Mouse (Mus musculus): Measurements from ENCODE around the gene Klhl40. TPM values are rescaled to one million over a fixed set of nuclear protein-coding genes. Genes with fewer than 3 reads are reported as not detected.
A peak's percentile ranks its signal among the peaks of the same experiment; 100 is the strongest.

The Klhl40 gene
- polyA plus RNA-seq (2015; fragmentation: Nextera tagmentation; extraction: Ambion mirVana), result 0.13 and 0.49 TPM in 2 replicates

- 21% methylated on average over 30 of the region's 30 CpGs for WGBS
- no peaks in the 10 kb centered on the region for H3K36me3 ChIP-seq (ENCODE audit: poor library complexity, severe bottlenecking)
- H3K4me2 ChIP-seq, result peak within 1 kb of the TSS; percentile 64
- peaks cover 48% of the 10 kb centered on the region for H3K27me3 ChIP-seq
- H3K27ac ChIP-seq, result no peak within 1 kb of the TSS
- H3K4me1 ChIP-seq, result peaks cover 12% of the 10 kb centered on the region
- H3K9me3 ChIP-seq (replicated peaks), result no peaks in the 10 kb centered on the region
- peak within 1 kb of the TSS; percentile 37 for H3K4me3 ChIP-seq
- ATAC-seq, result peak; percentile 68
- H3K9ac ChIP-seq, result peak within 1 kb of the TSS; percentile 45
These were observed at the start of gene Klhl40 for GRCm38 (mm10) chr9:121777484-121778065. Gene Klhl40, plus strand, starts transcription at chr9:121777607.

- Histone ChIP-seq H3K4me3 (no peak overlapping the region), H3K4me1 (no peaks in the 10 kb centered on the region), H3K9ac (no peak overlapping the region), H3K9me3 (replicated peaks) (no peaks in the 10 kb centered on the region), H3K4me2 (no peak overlapping the region), H3K36me3 (ENCODE audit: poor library complexity, severe bottlenecking) (peaks cover 52% of the 10 kb centered on the region), H3K27ac (no peak overlapping the region), H3K27me3 (no peaks in the 10 kb centered on the region)
- 92% methylated on average over 6 of the region's 6 CpGs for WGBS
- no peak for ATAC-seq
These were observed 36.9 kb upstream of the Klhl40 start for GRCm38 (mm10) chr9:121740490-121740889.

- no peak overlapping the region; the same call in 1 of the 2 replicates for H3K27ac ChIP-seq
- no peak for ATAC-seq
- no peaks in the 10 kb centered on the region for H3K4me1 ChIP-seq
- H3K9me3 ChIP-seq (replicated peaks), result no peaks in the 10 kb centered on the region
- H3K4me2 ChIP-seq, result no peak overlapping the region
- 93% methylated on average over 3 of the region's 3 CpGs for WGBS
- no peaks in the 10 kb centered on the region for H3K27me3 ChIP-seq
- no peak overlapping the region for H3K4me3 ChIP-seq
- peaks cover 57% of the 10 kb centered on the region for H3K36me3 ChIP-seq (ENCODE audit: poor library complexity, severe bottlenecking)
- no peak overlapping the region for H3K9ac ChIP-seq
These were observed 36.2 kb upstream of the Klhl40 start for GRCm38 (mm10) chr9:121741168-121741567.

- Histone ChIP-seq H3K4me2 (no peak overlapping the region), H3K4me1 (no peaks in the 10 kb centered on the region), H3K9ac (no peak overlapping the region; the same call in 1 of the 2 replicates), H3K9me3 (replicated peaks) (no peaks in the 10 kb centered on the region), H3K36me3 (ENCODE audit: poor library complexity, severe bottlenecking) (peaks cover 81% of the 10 kb centered on the region), H3K27ac (no peak overlapping the region), H3K27me3 (no peaks in the 10 kb centered on the region), H3K4me3 (no peak overlapping the region)
- WGBS, result 91% methylated on average over 8 of the region's 8 CpGs
- no peak for ATAC-seq
These were observed 33.4 kb upstream of the Klhl40 start for GRCm38 (mm10) chr9:121744051-121744450.

- no peak overlapping the region for H3K9ac ChIP-seq
- H3K27me3 ChIP-seq, result no peaks in the 10 kb centered on the region
- H3K9me3 ChIP-seq (replicated peaks), result no peaks in the 10 kb centered on the region
- 93% methylated on average over 9 of the region's 9 CpGs for WGBS
- H3K4me1 ChIP-seq, result no peaks in the 10 kb centered on the region
- no peak for ATAC-seq
- H3K4me2 ChIP-seq, result no peak overlapping the region
- no peak overlapping the region for H3K4me3 ChIP-seq
- H3K36me3 ChIP-seq (ENCODE audit: poor library complexity, severe bottlenecking), result peaks cover 86% of the 10 kb centered on the region
- no peak overlapping the region for H3K27ac ChIP-seq
These were observed 24.6 kb upstream of the Klhl40 start for GRCm38 (mm10) chr9:121752774-121753173.

GRCm38 (mm10) chr9:121754624-121755023, 22.8 kb upstream of the Klhl40 start:
- Histone ChIP-seq H3K4me2 (no peak overlapping the region), H3K4me1 (peaks cover 14% of the 10 kb centered on the region), H3K27me3 (no peaks in the 10 kb centered on the region), H3K9ac (no peak overlapping the region), H3K9me3 (replicated peaks) (no peaks in the 10 kb centered on the region), H3K36me3 (ENCODE audit: poor library complexity, severe bottlenecking) (peaks cover 68% of the 10 kb centered on the region), H3K4me3 (no peak overlapping the region), H3K27ac (no peak overlapping the region)
- no peak for ATAC-seq
- 92% methylated on average over 3 of the region's 3 CpGs for WGBS

GRCm38 (mm10) chr9:121756785-121757184, 20.6 kb upstream of the Klhl40 start:
- 94% methylated on average over 3 of the region's 3 CpGs for WGBS

GRCm38 (mm10) chr9:121757432-121757831, 20.0 kb upstream of the Klhl40 start:
- WGBS, result 73% methylated on average over 3 of the region's 3 CpGs
- ATAC-seq, result no peak
- H3K4me2 ChIP-seq, result no peak overlapping the region

More at GRCm38 (mm10) chr9:121756785-121757184, 20.6 kb upstream of the Klhl40 start:
- Histone ChIP-seq H3K4me2 (no peak overlapping the region), H3K36me3 (ENCODE audit: poor library complexity, severe bottlenecking) (peaks cover 46% of the 10 kb centered on the region), H3K9ac (no peak overlapping the region), H3K4me1 (peaks cover 32% of the 10 kb centered on the region), H3K4me3 (no peak overlapping the region), H3K27me3 (no peaks in the 10 kb centered on the region), H3K9me3 (replicated peaks) (no peaks in the 10 kb centered on the region), H3K27ac (no peak overlapping the region)
- no peak for ATAC-seq

GRCm38 (mm10) chr9:121757835-121758814, 19.3 kb upstream of the Klhl40 start:
- H3K4me1 ChIP-seq, result peaks cover 34% of the 10 kb centered on the region
- 55% methylated on average over 10 of the region's 10 CpGs for WGBS
- H3K4me2 ChIP-seq, result peak overlapping the region; percentile 96
- no peaks in the 10 kb centered on the region for H3K9me3 ChIP-seq (replicated peaks)
- H3K27ac ChIP-seq, result no peak overlapping the region
- H3K4me3 ChIP-seq, result peak overlapping the region; percentile 88
- H3K27me3 ChIP-seq, result no peaks in the 10 kb centered on the region
- ATAC-seq, result no peak
- peaks cover 44% of the 10 kb centered on the region for H3K36me3 ChIP-seq (ENCODE audit: poor library complexity, severe bottlenecking)
- peak overlapping the region; percentile 93 for H3K9ac ChIP-seq

More at GRCm38 (mm10) chr9:121757432-121757831, 20.0 kb upstream of the Klhl40 start:
- H3K4me3 ChIP-seq, result no peak overlapping the region
- H3K9ac ChIP-seq, result no peak overlapping the region
- H3K36me3 ChIP-seq (ENCODE audit: poor library complexity, severe bottlenecking), result peaks cover 42% of the 10 kb centered on the region
- peaks cover 34% of the 10 kb centered on the region for H3K4me1 ChIP-seq
- H3K27ac ChIP-seq, result no peak overlapping the region
- no peaks in the 10 kb centered on the region for H3K9me3 ChIP-seq (replicated peaks)
- no peaks in the 10 kb centered on the region for H3K27me3 ChIP-seq

- peak; percentile 82 for ATAC-seq
- Histone ChIP-seq H3K4me2 (peak within 1 kb of the TSS; percentile 96), H3K9ac (peak within 1 kb of the TSS; percentile 93), H3K36me3 (ENCODE audit: poor library complexity, severe bottlenecking) (peaks cover 45% of the 10 kb centered on the region), H3K27me3 (no peaks in the 10 kb centered on the region), H3K9me3 (replicated peaks) (no peaks in the 10 kb centered on the region), H3K27ac (peak within 1 kb of the TSS; percentile 89), H3K4me1 (peaks cover 34% of the 10 kb centered on the region), H3K4me3 (peak within 1 kb of the TSS; percentile 88)
- WGBS, result under 1% methylated on average over 92 of the region's 97 CpGs
These were observed 18.0 kb upstream of the Klhl40 start, which contains the start of gene Zfp651 for GRCm38 (mm10) chr9:121759091-121760081. Gene Zfp651, plus strand, starts transcription at chr9:121759330.
